Mouse (Mus musculus) lung, postnatal 0 days (tissue): ENCODE data around the gene Csad. TPM values are rescaled to one million over a fixed set of nuclear protein-coding genes. Genes with fewer than 3 reads are reported as not detected.

Experiments
- ATAC-seq: fragments of 200-750 bp; cut with Nextera tagmentation; 2 replicates; pipeline ENCODE4 v1.8.0; 2017; ENCODE audit warnings: moderate library complexity
- DNase-seq: peaks from one replicate; pipeline ENCODE4 v3.0.0-alpha.2; 2016; ENCODE audit warnings: low spot score
- H3K27ac ChIP-seq: fragments of 300-500 bp; sonication (generic); 2 replicates; pipeline ENCODE4 v1.5.1; 2014; ENCODE audit warnings: antibody characterized with exemption, mild to moderate bottlenecking, low read length, mixed read lengths
- H3K27me3 ChIP-seq: fragments of 300-500 bp; sonication (generic); replicated peaks from 2 replicates; pipeline ENCODE4 v1.6.1; 2014; ENCODE audit warnings: low read length, mixed read lengths; ENCODE audit not compliant: insufficient read depth
- H3K36me3 ChIP-seq: fragments of 300-500 bp; sonication (generic); 2 replicates; pipeline ENCODE4 v1.6.1; 2014; ENCODE audit warnings: low read length, mixed read lengths; ENCODE audit not compliant: insufficient read depth
- H3K4me1 ChIP-seq: fragments of 300-500 bp; sonication (generic); 2 replicates; pipeline ENCODE4 v1.6.1; 2014; ENCODE audit warnings: antibody characterized with exemption, low read depth, low read length, mixed read lengths; ENCODE audit not compliant: insufficient read depth
- H3K4me2 ChIP-seq: fragments of 300-500 bp; sonication (generic); replicated peaks from 2 replicates; pipeline ENCODE4 v1.6.1; 2014; ENCODE audit warnings: low read depth, mild to moderate bottlenecking, low read length, moderate library complexity, mixed read lengths
- H3K4me3 ChIP-seq: fragments of 300-500 bp; sonication (generic); 2 replicates; pipeline ENCODE4 v1.5.1; 2014; ENCODE audit warnings: low read depth, low read length
- H3K9ac ChIP-seq: fragments of 300-500 bp; sonication (generic); replicated peaks from 2 replicates; pipeline ENCODE4 v1.6.1; 2014; ENCODE audit warnings: low read depth, mild to moderate bottlenecking
- H3K9me3 ChIP-seq: fragments of 300-500 bp; sonication (generic); 2 replicates; pipeline ENCODE4 v1.6.1; 2016; ENCODE audit warnings: low read length, mixed read lengths
- CTCF ChIP-seq: IDR thresholded peaks from 2 replicates; pipeline ENCODE4 v1.5.1; 2016; ENCODE audit warnings: antibody characterized with exemption, mild to moderate bottlenecking
- EP300 ChIP-seq: IDR thresholded peaks from 2 replicates; pipeline ENCODE4 v1.6.1; 2016; ENCODE audit warnings: antibody characterized with exemption, mild to moderate bottlenecking, control low read depth
- WGBS: fragments of 180-500 bp; shearing (Covaris S2); extraction: QIAGEN DNeasy Blood & Tissue Kit; methylation state at CpG from one replicate; pipeline ENCODE4 v1.1.7; 2014; 5-methylcytosine and 5-hydroxymethylcytosine counted together
- polyA plus RNA-seq: library from polyadenylated mRNA; unstranded; fragments of >200 nt; fragmentation: Nextera tagmentation; extraction: Ambion mirVana; gene quantifications from 2 replicates; pipeline ENCODE4 v1.2.1, GENCODE M21; 2015

Gene Csad
- polyA plus RNA-seq, 1 experiment from 2014 or later, result 71.0 TPM

DNA sequence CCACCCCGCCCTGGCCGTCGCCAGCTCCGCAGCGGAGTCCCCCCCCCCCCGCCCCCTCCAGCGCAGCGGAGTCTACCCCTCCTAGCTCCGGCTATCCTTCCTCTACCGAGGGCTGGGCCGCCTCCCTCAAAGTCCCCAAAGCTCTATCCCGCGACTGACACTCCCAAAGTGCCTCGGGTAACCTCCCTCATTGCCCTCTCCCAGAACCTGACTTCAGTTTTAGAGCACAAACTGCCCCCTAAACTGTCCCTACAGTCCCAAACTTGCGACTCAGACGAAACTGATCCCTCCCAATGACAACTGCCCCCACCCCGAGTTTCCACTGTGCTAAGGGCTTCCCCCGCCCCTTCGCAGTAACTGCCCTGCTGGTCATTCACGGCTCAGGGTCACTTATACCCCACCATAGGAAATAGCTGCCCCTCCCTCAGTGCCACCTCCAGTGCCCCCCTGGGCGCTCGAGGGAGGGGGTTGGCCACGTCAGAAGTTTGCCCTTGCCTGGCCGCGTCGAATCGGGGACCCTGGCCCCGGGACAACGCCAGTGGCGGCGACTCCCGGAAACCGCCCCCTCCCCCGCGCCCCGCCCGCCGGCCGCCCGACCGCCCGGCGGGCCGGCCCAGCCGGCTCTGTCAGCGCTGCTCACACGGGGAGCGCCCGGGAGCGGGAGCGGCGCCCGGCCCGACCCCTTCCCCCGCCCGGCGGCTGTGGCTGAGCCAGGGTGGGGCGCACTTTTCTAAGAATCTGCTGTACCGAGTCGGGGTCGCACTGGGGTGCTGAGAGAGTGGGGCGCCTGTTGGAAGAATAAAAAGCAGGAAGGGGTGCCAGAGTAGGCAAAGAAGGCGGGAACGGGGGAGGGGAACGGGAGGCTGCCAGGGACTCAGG, 43.0 kb upstream of the Csad start:
- Histone ChIP-seq H3K4me3 (peak overlapping the region; percentile 67), H3K36me3 (peaks cover 6% of the 10 kb centered on the region; the same call in 1 of the 2 replicates), H3K27me3 (no peaks in the 10 kb centered on the region), H3K4me1 (peaks cover 30% of the 10 kb centered on the region), H3K9me3 (no peaks in the 10 kb centered on the region), H3K4me2 (peak overlapping the region; percentile 72), H3K9ac (peak overlapping the region; percentile 63), H3K27ac (peak overlapping the region; percentile 99)
- TF ChIP-seq CTCF (peak; percentile 9), EP300 (no peak)
- under 1% methylated on average over 47 of the region's 65 CpGs for WGBS
- DNase-seq (peak; percentile 91), ATAC-seq (peak; percentile 54)

DNA sequence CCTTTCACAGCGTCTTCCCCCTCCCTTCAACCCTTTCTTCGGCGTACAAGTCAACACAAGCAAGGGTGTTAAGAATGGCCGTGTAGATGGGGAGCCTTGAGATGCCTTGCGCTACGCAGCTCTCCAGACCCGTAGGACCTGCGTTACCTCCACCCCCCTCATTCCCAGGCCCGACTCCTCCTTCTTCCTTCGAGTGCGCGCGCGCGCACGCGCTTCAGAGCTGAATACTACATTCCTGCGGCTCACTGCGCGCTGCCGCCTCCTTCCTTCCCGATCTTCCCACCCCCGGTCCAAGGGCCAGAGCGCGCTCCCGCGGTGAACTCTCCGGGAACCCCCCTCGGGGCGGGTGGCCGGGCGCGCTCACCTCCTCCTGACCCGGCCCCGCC, 42.3 kb upstream of the Csad start:
- ATAC-seq, result peak; percentile 78
- peaks cover 34% of the 10 kb centered on the region for H3K4me1 ChIP-seq

DNA sequence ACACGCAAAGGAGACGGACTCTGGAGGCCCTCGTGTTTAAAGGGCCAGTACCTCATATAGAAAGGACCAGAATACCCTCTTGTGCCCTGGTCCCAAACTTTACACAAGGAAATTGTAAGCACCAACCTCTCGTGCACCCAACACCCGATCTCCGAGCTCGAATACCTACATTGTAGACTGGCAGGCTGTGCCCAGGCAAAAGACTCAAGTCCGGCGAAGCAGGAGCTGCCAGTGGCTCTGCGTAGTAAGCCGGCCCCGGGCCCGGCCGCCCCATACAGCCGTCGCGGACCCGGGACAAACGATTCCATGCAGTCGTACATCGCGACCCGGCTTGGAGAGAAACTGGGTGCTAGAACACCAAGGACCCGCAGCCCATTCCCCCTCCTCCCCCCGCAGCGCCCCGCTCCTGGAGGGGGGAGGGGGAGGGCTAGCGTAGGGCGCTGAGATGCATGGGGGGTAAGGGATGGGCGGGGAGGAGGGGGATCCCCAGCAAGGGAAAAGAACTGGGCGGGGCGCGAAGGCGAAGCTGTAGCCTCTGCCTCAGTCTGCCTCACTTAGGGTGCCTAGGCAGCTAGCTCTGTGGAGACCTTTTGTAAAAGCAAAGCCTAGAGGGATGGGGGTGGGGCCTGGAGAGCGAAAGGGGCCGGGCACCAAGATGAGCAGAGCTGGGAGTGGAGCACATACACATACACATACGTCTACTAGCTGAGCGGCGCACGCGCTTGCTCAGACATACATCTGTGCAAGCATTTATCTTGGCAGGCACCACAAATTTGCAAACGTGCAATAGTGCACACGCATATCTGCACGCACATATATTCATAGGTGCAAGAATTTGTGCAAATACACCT, 41.6 kb upstream of the Csad start:
- WGBS, result under 1% methylated on average over 38 of the region's 44 CpGs
- Histone ChIP-seq H3K9ac (peak overlapping the region; percentile 70), H3K27me3 (no peaks in the 10 kb centered on the region), H3K36me3 (no peaks in the 10 kb centered on the region; the same call in 1 of the 2 replicates), H3K27ac (peak overlapping the region; percentile 99), H3K4me1 (peaks cover 37% of the 10 kb centered on the region), H3K9me3 (no peaks in the 10 kb centered on the region), H3K4me2 (peak overlapping the region; percentile 72), H3K4me3 (peak overlapping the region; percentile 67)
- peak; percentile 56 for ATAC-seq
- TF ChIP-seq CTCF (no peak), EP300 (peak; percentile 13; the same call in 1 of the 2 replicates)
- peak; percentile 92 for DNase-seq

More for the DNA sequence above, 42.3 kb upstream of the Csad start:
- peaks cover 6% of the 10 kb centered on the region; the same call in 1 of the 2 replicates for H3K36me3 ChIP-seq
- no peaks in the 10 kb centered on the region for H3K27me3 ChIP-seq
- H3K4me3 ChIP-seq, result peak overlapping the region; percentile 67
- peak overlapping the region; percentile 72 for H3K4me2 ChIP-seq
- TF ChIP-seq CTCF, result no peak
- no peak for TF ChIP-seq EP300
- peak overlapping the region; percentile 99 for H3K27ac ChIP-seq
- no peak overlapping the region for H3K9ac ChIP-seq
- no peaks in the 10 kb centered on the region for H3K9me3 ChIP-seq
- peak; percentile 99 for DNase-seq
- WGBS, result under 1% methylated on average over 27 of the region's 35 CpGs

DNA sequence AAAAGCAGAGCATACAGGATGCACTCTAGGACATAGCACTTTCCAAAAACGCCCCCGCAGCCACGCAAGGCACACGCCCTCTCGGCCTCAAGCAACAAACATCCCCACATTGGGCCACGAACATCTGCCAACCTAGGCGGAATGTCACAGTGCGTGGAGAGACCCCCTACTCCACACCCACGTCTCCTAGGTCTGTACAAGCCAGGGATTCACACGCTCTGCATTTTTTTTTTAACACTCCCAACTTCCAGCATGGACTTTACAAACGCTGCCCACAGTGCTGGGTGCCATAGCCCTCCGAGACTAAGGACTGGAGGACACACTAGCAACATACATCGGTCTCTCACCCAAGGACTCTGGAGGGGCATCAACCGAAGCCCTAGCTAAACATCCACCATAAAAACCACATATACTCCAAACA, 40.9 kb upstream of the Csad start:
- H3K4me2 ChIP-seq, result peak overlapping the region; percentile 72
- peak; percentile 37 for DNase-seq
- TF ChIP-seq CTCF (no peak), EP300 (no peak)
- ATAC-seq, result no peak
- H3K36me3 ChIP-seq, result no peaks in the 10 kb centered on the region
- H3K27ac ChIP-seq, result peak overlapping the region; percentile 99
- H3K27me3 ChIP-seq, result no peaks in the 10 kb centered on the region
- H3K9ac ChIP-seq, result peak overlapping the region; percentile 70
- H3K4me1 ChIP-seq, result peaks cover 37% of the 10 kb centered on the region
- 1% methylated on average over 14 of the region's 14 CpGs for WGBS
- peak overlapping the region; percentile 67 for H3K4me3 ChIP-seq
- no peaks in the 10 kb centered on the region for H3K9me3 ChIP-seq

DNA sequence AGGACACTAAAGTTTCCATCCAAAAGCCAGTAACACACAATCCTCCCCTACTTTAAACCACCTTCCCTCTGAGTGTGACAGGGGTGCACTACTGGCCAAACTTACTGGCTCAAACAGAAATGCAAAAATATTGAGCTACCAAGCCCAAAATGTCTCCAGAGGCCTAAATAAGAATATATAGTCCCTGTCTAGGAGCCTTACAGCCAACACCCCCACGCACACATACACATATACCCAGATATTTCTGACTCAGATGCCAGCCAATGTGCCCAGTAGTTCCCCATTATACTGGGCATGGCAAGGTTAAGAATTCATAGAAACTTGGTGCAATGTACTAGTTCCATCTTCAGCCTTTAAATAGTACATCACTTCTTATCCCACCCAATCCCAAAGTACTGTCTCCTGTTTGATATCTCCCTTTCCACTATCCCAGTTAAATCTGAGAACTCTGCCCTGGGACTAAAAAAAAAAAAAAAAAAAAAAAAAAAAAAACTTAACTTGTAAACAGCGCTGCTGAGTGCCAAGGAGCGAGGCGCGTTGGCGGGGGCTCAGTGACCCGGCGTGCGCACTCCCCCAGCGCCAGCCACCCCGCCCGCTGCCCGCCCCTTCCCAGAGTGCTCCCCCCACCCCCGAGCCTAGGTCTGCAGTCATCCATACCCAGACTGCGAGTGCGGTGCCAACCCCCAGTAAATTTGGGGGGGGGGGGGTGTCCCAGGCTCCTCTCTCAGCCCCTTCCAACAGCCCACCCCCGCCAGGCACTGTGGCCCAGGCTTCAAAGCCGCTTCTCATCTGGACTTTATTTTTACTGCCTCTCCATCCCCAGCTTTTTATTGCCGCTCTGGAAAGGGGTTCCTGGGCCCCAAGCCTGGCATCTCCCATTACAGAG, 40.0 kb upstream of the Csad start:
- TF ChIP-seq EP300 (no peak), CTCF (no peak)

More for the DNA sequence above, 40.0 kb upstream of the Csad start:
- Histone ChIP-seq H3K9me3 (no peaks in the 10 kb centered on the region), H3K4me3 (peak overlapping the region; percentile 67), H3K27me3 (no peaks in the 10 kb centered on the region), H3K4me1 (peaks cover 37% of the 10 kb centered on the region), H3K27ac (peak overlapping the region; percentile 99), H3K4me2 (peak overlapping the region; percentile 72), H3K9ac (peak overlapping the region; percentile 70), H3K36me3 (peaks cover 6% of the 10 kb centered on the region; the same call in 1 of the 2 replicates)
- WGBS, result 8% methylated on average over 19 of the region's 19 CpGs
- no peak for DNase-seq
- no peak for ATAC-seq
